Mouse (Mus musculus) ES-E14 (cell line): ENCODE measurements at regions not wholly inside any gene's neighbourhood (a gene's known extent, or its start where the extent isn't known, plus 50 kb on each side); places are given as distances from the start of the nearest gene placed in this dataset.

Experiments
- CHD2 ChIP-seq: IDR thresholded peaks from 2 replicates; pipeline ENCODE4 v1.6.1; 2014; ENCODE audit warnings: mild to moderate bottlenecking, low read depth, low read length, inconsistent platforms
- HCFC1 ChIP-seq: IDR thresholded peaks from 2 replicates; pipeline ENCODE4 v1.6.1; 2012; ENCODE audit warnings: low read length, inconsistent platforms, borderline replicate concordance; ENCODE audit not compliant: insufficient read depth
- MAFK ChIP-seq: IDR thresholded peaks from 2 replicates; pipeline ENCODE4 v1.6.1; 2014; ENCODE audit warnings: mild to moderate bottlenecking, low read depth, low read length, inconsistent platforms; ENCODE audit not compliant: insufficient read depth
- ZC3H11A ChIP-seq: IDR thresholded peaks from 2 replicates; pipeline ENCODE4 v1.6.1; 2012; ENCODE audit warnings: low read depth, mild to moderate bottlenecking, inconsistent platforms, low read length, borderline replicate concordance
- ZNF384 ChIP-seq: IDR thresholded peaks from 2 replicates; pipeline ENCODE4 v1.6.1; 2012; ENCODE audit warnings: low read depth, low read length, inconsistent platforms

DNA sequence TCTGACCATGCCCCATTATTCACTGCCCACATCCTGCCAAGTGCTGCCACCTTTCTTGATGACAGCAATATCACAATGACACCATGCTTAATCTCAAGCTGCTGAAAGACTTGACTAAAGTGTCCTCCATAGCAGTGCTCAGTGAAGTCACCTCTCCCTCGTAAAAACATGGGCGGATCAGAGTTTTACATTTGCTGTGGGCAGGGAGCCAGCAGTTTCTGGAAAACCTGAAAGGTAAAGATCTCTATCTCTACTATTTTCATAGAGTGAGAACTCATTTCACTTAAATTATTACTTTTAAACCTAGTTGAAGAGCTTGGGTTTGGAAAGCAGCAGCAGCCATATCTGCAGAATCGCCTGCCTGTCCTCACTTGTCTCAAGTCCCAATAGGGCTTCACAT, 211.6 kb upstream of the Gmds start:
- TF ChIP-seq ZC3H11A (no peak), HCFC1 (no peak), CHD2 (no peak), MAFK (no peak), ZNF384 (no peak)
